Mouse (Mus musculus) G1E-ER4 (cell line): ENCODE data around the gene Limk1. TPM values are rescaled to one million over a fixed set of nuclear protein-coding genes. Genes with fewer than 3 reads are reported as not detected.

Source experiments
- GATA1 ChIP-seq: IDR thresholded peaks from one replicate; pipeline ENCODE4 v1.8.0; 2012; ENCODE audit warnings: low read length, inconsistent platforms
- polyA plus RNA-seq: library from polyadenylated mRNA; stranded (reverse); fragments of >175 nt; gene quantifications from 2 replicates; pipeline ENCODE4 v1.2.3, GENCODE M21; 2012

The Limk1 gene
- polyA plus RNA-seq, 1 experiment: 3.2 TPM

DNA sequence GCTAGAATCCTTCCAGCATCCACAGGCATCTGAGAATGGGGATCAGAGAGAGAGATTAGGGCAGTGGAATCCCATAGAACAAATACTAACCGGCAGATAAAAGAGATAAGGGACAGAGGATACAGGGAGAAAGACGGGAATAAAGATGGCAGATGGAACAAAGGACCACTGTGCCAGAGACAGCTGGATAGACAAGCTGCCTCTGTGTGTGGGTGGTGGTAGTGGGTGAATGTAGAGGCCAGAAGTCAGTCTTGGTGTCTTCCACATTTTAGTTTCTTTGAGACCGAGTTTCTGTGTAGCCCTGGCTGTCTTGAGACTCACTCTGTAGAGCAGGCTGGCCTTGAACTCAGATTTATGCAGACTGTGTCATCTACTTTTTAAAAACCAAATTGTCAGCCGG lies 72.6 kb downstream of the Limk1 start:
- TF ChIP-seq GATA1: no peak

DNA sequence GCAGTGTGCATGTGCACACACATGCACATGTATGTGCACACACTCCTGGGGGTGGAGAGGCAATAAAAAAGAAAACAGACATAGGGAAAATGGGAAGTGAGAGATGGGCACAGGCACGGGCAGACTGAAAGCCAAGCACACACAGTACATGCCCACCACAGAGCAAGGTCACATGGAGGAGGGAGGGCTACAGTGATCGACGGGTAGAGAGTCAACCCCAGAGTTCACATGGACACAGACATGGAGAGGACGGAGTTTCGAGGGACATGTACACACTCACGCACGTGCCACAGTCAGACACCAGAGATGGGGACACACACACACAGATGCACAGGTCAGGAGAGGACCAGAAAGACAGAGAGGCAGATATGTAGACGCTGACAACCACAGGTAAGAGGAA lies 73.0 kb downstream of the Limk1 start:
- no peak for TF ChIP-seq GATA1

DNA sequence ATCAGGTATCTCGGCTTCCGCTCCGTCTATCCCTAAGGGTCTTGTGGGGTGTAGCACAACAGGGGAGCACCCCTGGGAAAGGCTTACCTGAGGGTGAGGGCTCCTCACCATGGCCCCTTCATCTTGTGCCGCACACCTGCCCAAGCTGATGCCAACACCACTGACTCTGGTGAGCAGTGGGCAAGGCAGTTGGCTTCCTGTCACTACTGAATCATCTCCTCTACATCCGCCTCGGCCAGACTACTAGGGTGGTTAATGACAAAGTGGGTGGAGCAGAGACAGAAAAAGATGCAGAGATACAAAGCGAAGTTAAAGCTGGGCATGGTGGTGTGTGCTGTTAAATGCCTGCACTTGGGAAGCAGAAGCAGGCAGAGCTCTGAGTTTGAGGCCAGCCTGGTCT lies 73.6 kb downstream of the Limk1 start, which contains the start of gene Lat2:
Gene Lat2, minus strand, starts transcription at position 224 of the 400 bp plus-strand sequence.
- TF ChIP-seq GATA1: no peak

DNA sequence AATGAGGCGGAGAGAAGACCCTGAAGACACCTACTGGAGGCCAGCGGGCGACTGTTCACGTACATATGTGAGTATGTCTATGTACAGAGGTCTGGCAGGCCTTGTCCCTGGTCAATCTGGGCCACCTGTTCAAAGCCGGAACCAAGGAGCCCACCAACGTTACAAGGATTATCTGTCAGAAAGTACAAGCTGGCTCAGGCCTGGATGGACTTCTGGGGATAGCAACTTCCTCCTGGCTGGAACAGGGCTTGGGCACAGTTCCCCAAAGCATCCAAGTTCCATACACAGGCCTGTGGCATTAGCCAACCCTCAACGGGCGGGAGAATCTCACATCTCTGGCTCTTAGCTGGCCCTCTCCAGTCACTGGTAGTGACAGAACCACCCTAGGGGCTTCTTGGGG lies 74.1 kb downstream of the Limk1 start:
- no peak for TF ChIP-seq GATA1

DNA sequence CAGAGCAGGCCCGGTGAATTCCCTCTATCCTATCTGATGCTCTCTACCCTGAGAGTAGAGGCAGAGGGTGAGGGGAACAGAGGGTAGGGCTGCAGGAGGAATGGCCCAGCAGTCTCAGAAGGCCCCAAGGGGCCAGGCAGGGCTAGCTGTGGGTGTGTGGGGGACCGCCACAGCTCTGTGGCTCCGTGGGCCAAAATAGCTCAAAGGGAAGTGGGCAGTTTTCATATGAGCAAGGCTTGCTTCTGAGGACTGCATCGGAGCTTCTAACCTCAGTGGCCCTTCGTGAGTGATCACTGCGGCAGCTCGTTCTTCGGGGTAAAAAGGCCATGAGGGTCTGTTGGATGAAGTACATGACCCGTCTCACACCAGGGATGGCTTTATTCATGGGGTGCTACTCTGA lies 74.7 kb downstream of the Limk1 start:
- no peak for TF ChIP-seq GATA1

DNA sequence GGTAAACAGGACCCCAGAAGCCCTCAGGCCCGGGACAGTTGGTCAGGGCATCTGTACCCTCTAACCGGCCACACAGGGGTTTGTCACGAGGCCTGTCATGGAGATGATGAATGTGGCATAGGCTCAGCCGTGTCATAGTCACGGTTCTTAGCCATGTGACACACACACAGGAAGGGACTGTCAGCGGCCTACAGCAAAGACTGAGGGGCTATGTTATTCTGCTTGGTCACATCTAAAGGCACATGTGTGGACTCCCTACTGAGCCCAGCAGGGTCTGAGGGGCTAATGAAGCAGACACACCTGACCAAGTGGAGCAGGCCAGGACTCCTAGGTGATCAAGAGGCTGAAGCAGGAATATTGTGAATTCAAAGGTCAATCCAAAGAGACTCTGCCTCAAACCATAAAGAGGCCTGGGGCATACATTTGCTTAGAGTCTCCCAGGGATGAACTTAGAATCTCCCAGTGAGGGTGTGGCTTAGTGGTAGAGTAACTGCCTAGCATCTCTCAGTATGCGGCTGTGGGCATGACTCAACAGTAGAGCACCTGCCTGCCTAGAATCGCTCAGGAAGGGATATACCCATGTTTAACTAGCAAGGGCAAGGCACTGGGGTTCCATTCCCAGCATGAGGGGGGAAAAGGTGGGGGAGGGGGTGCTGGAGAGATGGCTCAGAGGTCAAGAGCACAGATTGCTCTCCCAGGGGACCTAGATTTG lies 76.4 kb downstream of the Limk1 start:
- TF ChIP-seq GATA1: no peak

DNA sequence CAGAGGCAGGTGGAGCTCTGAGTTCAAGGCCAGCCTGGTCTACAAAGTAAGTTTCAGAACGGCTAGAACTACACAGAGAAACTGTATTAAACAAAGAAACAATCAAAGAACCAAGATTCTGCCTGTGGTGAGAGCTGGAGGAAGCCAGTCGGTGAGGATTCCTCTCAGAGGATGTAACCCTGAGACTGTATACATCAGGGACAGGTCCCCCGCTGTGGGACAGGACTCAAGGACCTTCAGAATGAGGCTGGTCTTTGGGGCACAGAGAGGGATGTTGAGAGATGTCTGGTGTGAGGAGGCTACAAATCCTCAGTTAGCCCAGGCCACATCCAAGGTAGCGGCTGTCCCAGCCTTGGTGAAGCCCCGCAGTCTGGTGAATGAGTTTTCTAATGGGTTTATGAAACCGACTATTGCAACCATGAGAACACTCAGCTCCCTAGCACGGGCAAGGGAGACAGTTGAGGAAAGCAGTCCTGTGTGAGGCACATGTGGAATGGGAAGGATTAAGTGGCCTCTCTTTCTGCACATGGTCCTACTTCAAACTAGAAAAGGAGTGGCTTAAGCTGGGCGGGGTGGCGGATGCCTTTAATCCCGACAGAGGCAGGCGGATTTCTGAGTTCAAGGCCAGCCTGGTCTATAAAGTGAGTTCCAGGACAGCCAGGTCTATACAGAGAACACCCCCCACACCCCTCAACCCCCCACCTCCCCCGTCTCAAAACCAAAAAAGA lies 78.3 kb downstream of the Limk1 start:
- TF ChIP-seq GATA1: no peak

DNA sequence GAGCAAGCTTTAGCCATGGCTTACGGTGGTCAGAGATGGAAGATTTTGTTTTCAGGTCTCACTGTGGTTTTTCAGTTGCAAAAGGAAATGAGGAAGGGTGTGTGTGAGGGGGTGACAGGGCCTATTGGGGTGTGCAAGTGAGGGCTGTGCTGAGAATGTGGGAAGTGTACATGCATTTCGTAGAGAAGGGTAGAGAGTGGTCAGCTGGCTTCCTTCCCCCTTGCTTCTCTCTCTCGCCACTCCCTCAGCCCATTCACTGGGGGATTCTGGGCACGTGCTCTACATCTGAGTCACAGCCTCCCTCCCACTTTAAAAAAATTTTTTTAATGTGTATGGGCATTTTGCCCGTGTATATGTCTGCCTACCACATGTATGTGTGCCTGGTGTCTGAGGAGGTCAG lies 81.3 kb downstream of the Limk1 start:
- no peak for TF ChIP-seq GATA1

DNA sequence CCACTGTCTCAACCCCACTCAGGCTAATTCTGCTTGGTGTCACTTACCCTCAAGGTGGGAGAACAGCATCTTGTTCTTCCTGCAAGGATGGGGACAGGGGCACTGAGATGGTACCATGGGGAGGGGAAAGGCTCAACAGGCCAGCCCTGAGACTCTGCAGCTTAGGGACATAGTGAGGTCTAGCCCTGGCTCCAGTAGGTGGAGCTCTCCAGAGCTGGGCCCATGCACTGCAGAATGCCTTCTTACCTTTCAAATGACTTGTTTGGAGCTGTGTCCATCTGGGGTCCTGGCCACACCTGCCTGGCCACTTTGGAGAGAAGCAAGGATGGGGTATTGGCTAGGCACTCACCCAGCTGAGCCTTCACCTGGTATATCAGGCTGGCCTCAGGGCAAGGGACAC lies 82.1 kb downstream of the Limk1 start:
- no peak for TF ChIP-seq GATA1

Other genes with a start within 250 kb of the Limk1 start
- 0.95 and 1.6 TPM in 2 replicates for gene Gtf2ird1, start 231.9 kb downstream of the Limk1 start, polyA plus RNA-seq
- gene Clip2, start 136.2 kb downstream of the Limk1 start, polyA plus RNA-seq: 0.59 and 0.65 TPM in 2 replicates
- gene Syna, start 128.4 kb downstream of the Limk1 start, polyA plus RNA-seq: not detected in 2 replicates
- 56.3 and 65.0 TPM in 2 replicates for gene Rfc2, start 107.2 kb downstream of the Limk1 start, polyA plus RNA-seq
- 0.54 TPM in 1 of 2 replicates, not detected in the other for gene Lat2, start 73.6 kb downstream of the Limk1 start, polyA plus RNA-seq
- 348 and 404 TPM in 2 replicates for gene Eif4h, start 49.1 kb downstream of the Limk1 start, polyA plus RNA-seq
- gene Eln, start 58.7 kb upstream of the Limk1 start, polyA plus RNA-seq: not detected in 2 replicates
- gene Tmem270, start 218.1 kb upstream of the Limk1 start, polyA plus RNA-seq: not detected in 2 replicates
- gene Cldn13, start 226.9 kb upstream of the Limk1 start, polyA plus RNA-seq: 0.85 and 1.4 TPM in 2 replicates
- 13.0 and 13.9 TPM in 2 replicates for gene Mettl27, start 243.8 kb upstream of the Limk1 start, polyA plus RNA-seq